Mouse (Mus musculus) limb, embryonic 11.5 days (tissue): ENCODE results near the gene Angpt4. TPM values are rescaled to one million over a fixed set of nuclear protein-coding genes. Genes with fewer than 3 reads are reported as not detected.

Experiments
- ATAC-seq: fragments of 200-750 bp; cut with Nextera tagmentation; 2 replicates; pipeline ENCODE4 v1.8.0; 2017; ENCODE audit warnings: low read depth; ENCODE audit not compliant: insufficient number of reproducible peaks, low FRiP score, low TSS enrichment
- DNase-seq: peaks from one replicate; pipeline ENCODE4 v3.0.0-alpha.2; 2015; ENCODE audit warnings: low spot score
- H3K27ac ChIP-seq: fragments of 300-500 bp; sonication (generic); replicated peaks from 2 replicates; pipeline ENCODE4 v1.5.1; 2014; ENCODE audit warnings: low read depth, mild to moderate bottlenecking, low read length
- H3K27me3 ChIP-seq: fragments of 300-500 bp; sonication (generic); 2 replicates; pipeline ENCODE4 v1.6.1; 2014; ENCODE audit warnings: mild to moderate bottlenecking, low read length, mixed read lengths; ENCODE audit not compliant: control insufficient read depth, insufficient read depth
- H3K36me3 ChIP-seq: fragments of 300-500 bp; sonication (generic); 2 replicates; pipeline ENCODE4 v1.6.1; 2014; ENCODE audit warnings: mild to moderate bottlenecking, low read length, moderate library complexity, mixed read lengths; ENCODE audit not compliant: control insufficient read depth, insufficient read depth
- H3K4me1 ChIP-seq: fragments of 300-500 bp; sonication (generic); 2 replicates; pipeline ENCODE4 v1.6.1; 2014; ENCODE audit warnings: low read length, mixed read lengths; ENCODE audit not compliant: control insufficient read depth, insufficient read depth
- H3K4me2 ChIP-seq: fragments of 300-500 bp; sonication (generic); 2 replicates; pipeline ENCODE4 v1.6.1; 2014; ENCODE audit warnings: low read depth, mild to moderate bottlenecking, moderate library complexity; ENCODE audit not compliant: severe bottlenecking
- H3K4me3 ChIP-seq: fragments of 300-500 bp; sonication (generic); 2 replicates; pipeline ENCODE4 v1.5.1; 2014; ENCODE audit warnings: low read depth, low read length
- H3K9ac ChIP-seq: fragments of 300-500 bp; sonication (generic); 2 replicates; pipeline ENCODE4 v1.6.1; 2014; ENCODE audit warnings: mild to moderate bottlenecking, low read length
- H3K9me3 ChIP-seq: fragments of 300-500 bp; sonication (generic); 2 replicates; pipeline ENCODE4 v1.6.1; 2016; ENCODE audit warnings: low read length; ENCODE audit not compliant: control insufficient read depth
- WGBS: fragments of 180-500 bp; shearing (Covaris S2); extraction: QIAGEN DNeasy Blood & Tissue Kit; methylation state at CpG from one replicate; pipeline ENCODE4 v1.1.7; 2014; 5-methylcytosine and 5-hydroxymethylcytosine counted together
- polyA plus RNA-seq: library from polyadenylated mRNA; unstranded; fragments of >200 nt; fragmentation: Nextera tagmentation; extraction: Ambion mirVana; gene quantifications from 2 replicates; pipeline ENCODE4 v1.2.1, GENCODE M21; 2014

Angpt4 gene
- polyA plus RNA-seq, 1 experiment from 2014 or later: not detected

- Histone ChIP-seq H3K9ac (no peak overlapping the region), H3K27ac (no peak overlapping the region), H3K36me3 (peaks cover 4% of the 10 kb centered on the region; the same call in 1 of the 2 replicates), H3K4me2 (no peak overlapping the region), H3K4me3 (no peak overlapping the region), H3K27me3 (no peaks in the 10 kb centered on the region), H3K4me1 (peaks cover 19% of the 10 kb centered on the region), H3K9me3 (no peaks in the 10 kb centered on the region)
- DNase-seq (no peak), ATAC-seq (no peak)
- WGBS: 85% methylated on average over 2 of the region's 2 CpGs
These were observed 56.8 kb downstream of the Angpt4 start for GRCm38 (mm10) chr2:151967792-151968191.

GRCm38 (mm10) chr2:151968451-151968850 lies 57.4 kb downstream of the Angpt4 start:
- Histone ChIP-seq H3K4me1 (peaks cover 19% of the 10 kb centered on the region), H3K4me2 (no peak overlapping the region), H3K27me3 (no peaks in the 10 kb centered on the region), H3K36me3 (peaks cover 4% of the 10 kb centered on the region; the same call in 1 of the 2 replicates), H3K9me3 (no peaks in the 10 kb centered on the region), H3K9ac (no peak overlapping the region), H3K27ac (no peak overlapping the region), H3K4me3 (no peak overlapping the region)
- WGBS: 77% methylated on average over 8 of the region's 8 CpGs
- ATAC-seq (no peak), DNase-seq (no peak)

- H3K9me3 ChIP-seq: no peaks in the 10 kb centered on the region
- WGBS: 89% methylated on average over 7 of the region's 7 CpGs
- no peak overlapping the region for H3K27ac ChIP-seq
- H3K4me3 ChIP-seq: no peak overlapping the region
- 0 out of 2 replicates have a peak, but pooled peaks cover 3% of the 10 kb centered on the region for H3K27me3 ChIP-seq
- ATAC-seq: no peak
- H3K9ac ChIP-seq: no peak overlapping the region
- no peak overlapping the region for H3K4me2 ChIP-seq
- H3K36me3 ChIP-seq: peaks cover 4% of the 10 kb centered on the region; the same call in 1 of the 2 replicates
- DNase-seq: no peak
- H3K4me1 ChIP-seq: peaks cover 22% of the 10 kb centered on the region
These were observed 58.0 kb downstream of the Angpt4 start for GRCm38 (mm10) chr2:151968986-151969385.

- Histone ChIP-seq H3K36me3 (peaks cover 4% of the 10 kb centered on the region; the same call in 1 of the 2 replicates), H3K27me3 (peaks cover 3% of the 10 kb centered on the region; the same call in 1 of the 2 replicates), H3K4me2 (no peak overlapping the region), H3K4me1 (peaks cover 20% of the 10 kb centered on the region), H3K9ac (no peak overlapping the region), H3K9me3 (no peaks in the 10 kb centered on the region), H3K4me3 (no peak overlapping the region), H3K27ac (no peak overlapping the region)
- 95% methylated on average over 6 of the region's 6 CpGs for WGBS
- no peak for DNase-seq
- no peak for ATAC-seq
These were observed 58.4 kb downstream of the Angpt4 start for GRCm38 (mm10) chr2:151969396-151969795.

- no peaks in the 10 kb centered on the region for H3K9me3 ChIP-seq
- H3K27me3 ChIP-seq: peaks cover 5% of the 10 kb centered on the region; the same call in 1 of the 2 replicates
- ATAC-seq (peak; percentile 86), DNase-seq (peak; percentile 86)
- peak overlapping the region; percentile 46 for H3K4me2 ChIP-seq
- peaks cover 4% of the 10 kb centered on the region; the same call in 1 of the 2 replicates for H3K36me3 ChIP-seq
- WGBS: 49% methylated on average over 53 of the region's 53 CpGs
- no peak overlapping the region for H3K27ac ChIP-seq
- peaks cover 16% of the 10 kb centered on the region for H3K4me1 ChIP-seq
- peak overlapping the region; percentile 29 for H3K4me3 ChIP-seq
- H3K9ac ChIP-seq: peak overlapping the region; percentile 52
These were observed 59.5 kb downstream of the Angpt4 start for GRCm38 (mm10) chr2:151970191-151971172.

- H3K27ac ChIP-seq: no peak overlapping the region
- ATAC-seq: no peak
These were observed 60.7 kb downstream of the Angpt4 start for GRCm38 (mm10) chr2:151971748-151972147.

GRCm38 (mm10) chr2:151972880-151973594 lies 62.0 kb downstream of the Angpt4 start:
- Histone ChIP-seq H3K4me1 (peaks cover 15% of the 10 kb centered on the region), H3K36me3 (peaks cover 4% of the 10 kb centered on the region; the same call in 1 of the 2 replicates), H3K4me3 (no peak overlapping the region), H3K27me3 (peaks cover 5% of the 10 kb centered on the region; the same call in 1 of the 2 replicates), H3K27ac (no peak overlapping the region), H3K9ac (no peak overlapping the region; the same call in 1 of the 2 replicates), H3K9me3 (no peaks in the 10 kb centered on the region), H3K4me2 (peak overlapping the region; percentile 7; the same call in 1 of the 2 replicates)
- ATAC-seq: no peak
- WGBS: 21% methylated on average over 23 of the region's 23 CpGs
- peak; percentile 52 for DNase-seq

More at GRCm38 (mm10) chr2:151971748-151972147, 60.7 kb downstream of the Angpt4 start:
- Histone ChIP-seq H3K4me3 (no peak overlapping the region), H3K27me3 (peaks cover 5% of the 10 kb centered on the region; the same call in 1 of the 2 replicates), H3K4me2 (0 out of 2 replicates have a peak overlapping the region, but pooled peaks have one; percentile 13), H3K9me3 (no peaks in the 10 kb centered on the region), H3K9ac (no peak overlapping the region), H3K4me1 (peaks cover 16% of the 10 kb centered on the region), H3K36me3 (peaks cover 4% of the 10 kb centered on the region; the same call in 1 of the 2 replicates)
- DNase-seq: no peak
- WGBS: 86% methylated on average over 5 of the region's 5 CpGs
